Mouse (Mus musculus) thymus, adult 2 months (tissue): ENCODE measurements around the gene Guca2b.

ENCODE experiments used
- CTCF ChIP-seq: fragments of 200-500 bp; IDR thresholded peaks from 2 replicates; pipeline ENCODE4 v1.5.1; 2012; ENCODE audit warnings: mild to moderate bottlenecking, control low read depth, low read length, moderate library complexity, borderline replicate concordance; ENCODE audit not compliant: control insufficient read depth, poor library complexity, insufficient read depth; ENCODE audit errors: extremely low read depth
- POLR2A ChIP-seq: fragments of 200-500 bp; IDR thresholded peaks from 2 replicates; pipeline ENCODE4 v1.6.1; 2012; ENCODE audit warnings: mild to moderate bottlenecking, low read length, control low read depth, moderate library complexity; ENCODE audit not compliant: control insufficient read depth, poor library complexity, insufficient read depth; ENCODE audit errors: extremely low read depth

DNA sequence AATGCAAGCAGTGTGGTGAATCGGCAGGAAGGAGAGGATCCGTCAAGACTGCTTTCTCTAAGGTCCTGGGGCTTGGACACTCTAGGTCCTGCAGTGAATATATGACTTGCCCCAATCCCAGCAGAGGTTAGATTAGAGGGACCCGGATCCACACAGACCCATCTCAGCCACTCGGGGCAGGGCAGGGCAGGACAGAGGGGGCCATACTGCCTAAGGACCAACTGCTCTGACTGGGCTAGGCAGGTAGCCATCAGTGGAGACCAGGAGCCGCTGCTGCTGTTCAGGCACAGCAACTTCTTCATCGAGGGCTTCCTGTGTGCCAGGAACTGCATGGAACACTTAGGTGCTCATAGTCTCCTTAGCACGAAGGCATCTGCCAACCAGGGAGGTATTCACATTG, 22.0 kb downstream of the Guca2b start:
- TF ChIP-seq CTCF (no peak), POLR2A (no peak)
